Mouse (Mus musculus) adrenal gland, postnatal 25 days (tissue): Measurements from ENCODE around the gene Galk1. TPM values are rescaled to one million over a fixed set of nuclear protein-coding genes. Genes with fewer than 3 reads are reported as not detected.

Source experiments
- DNase-seq: peaks from one replicate; pipeline ENCODE4 v3.0.0; 2021; ENCODE audit warnings: mixed read lengths
- long read RNA-seq: library from polyadenylated mRNA; stranded (forward); transcript quantifications from one replicate; pipeline ENCODE4 v2.0.0, GENCODE M21; 2021
- total RNA-seq: library from RNA; stranded (reverse); gene quantifications from 2 replicates; pipeline ENCODE4 v1.2.3, GENCODE M21; 2021

Gene Galk1
- 31.8 and 49.7 TPM in 2 replicates for total RNA-seq
- long read RNA-seq, transcript Galk1-201 (8 exons, 1,406 nt): major isoform, 105 of 132 reads
- long read RNA-seq, partial matches to known transcripts: 19 of 132 reads
- long read RNA-seq, other reads (novel, unspliced or antisense): 8 of 132 reads

GRCm38 (mm10) chr11:116012262-116012947 is at the start of gene Galk1:
Gene Galk1, minus strand, starts transcription at chr11:116012719.
- peak; percentile 90 for DNase-seq

GRCm38 (mm10) chr11:116061641-116062415 is 49.3 kb upstream of the Galk1 start:
- no peak for DNase-seq

DNA sequence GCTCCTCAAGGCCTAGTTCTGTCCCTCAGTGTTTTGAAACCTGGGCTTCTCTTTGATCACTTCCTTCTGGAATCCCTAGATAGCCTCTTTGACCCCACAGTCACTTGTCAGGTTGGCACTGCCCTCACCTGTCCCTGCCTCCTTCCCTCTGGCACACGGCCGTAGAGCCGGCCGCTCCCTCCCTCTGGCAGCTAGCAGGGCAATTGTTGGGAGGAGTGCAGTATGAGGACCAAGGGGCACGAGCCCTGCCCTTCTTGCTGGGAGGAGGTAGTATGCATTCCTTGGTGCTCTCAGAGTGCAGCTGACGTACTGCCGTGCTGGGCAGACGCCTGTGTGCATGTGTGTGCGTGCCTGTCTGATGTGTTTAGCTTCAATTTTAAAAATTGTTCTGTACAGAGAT is 48.1 kb upstream of the Galk1 start:
- no peak for DNase-seq

GRCm38 (mm10) chr11:116059691-116060025 is 47.1 kb upstream of the Galk1 start:
- DNase-seq: no peak

- DNase-seq: no peak
Measured at GRCm38 (mm10) chr11:116058868-116059690, 46.6 kb upstream of the Galk1 start.

DNA sequence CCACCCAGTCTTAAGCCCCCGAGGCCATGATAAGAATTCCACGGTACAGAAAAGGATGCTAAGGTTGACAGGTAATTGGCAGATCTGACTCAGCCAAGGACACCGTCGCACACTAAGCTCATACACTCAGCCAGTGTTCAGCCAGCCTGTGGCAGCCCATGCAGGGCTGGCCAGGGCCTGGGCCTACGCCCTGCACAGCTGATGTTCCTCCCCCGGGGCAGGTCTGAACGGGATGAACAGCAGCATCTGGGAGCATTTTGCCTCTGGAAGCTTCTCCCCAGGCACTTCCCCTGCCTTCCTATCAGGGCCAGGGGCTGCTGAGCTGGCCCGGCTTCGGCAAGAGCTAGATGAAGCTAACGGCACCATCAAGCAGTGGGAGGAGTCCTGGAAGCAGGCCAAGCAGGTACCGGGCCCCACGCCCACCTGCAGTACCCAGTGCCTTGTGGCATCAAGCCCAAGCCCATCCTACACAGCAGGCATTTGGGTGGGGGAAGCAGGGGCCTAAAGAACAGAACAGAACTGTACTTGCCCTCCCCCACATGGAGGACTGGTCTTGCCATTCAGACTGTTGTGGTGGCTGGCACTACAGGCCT is 45.6 kb upstream of the Galk1 start:
- no peak for DNase-seq

GRCm38 (mm10) chr11:116057237-116057881 is 44.8 kb upstream of the Galk1 start:
- DNase-seq: no peak

GRCm38 (mm10) chr11:116055873-116056272 is 43.4 kb upstream of the Galk1 start:
- DNase-seq: no peak

- no peak for DNase-seq
Measured at GRCm38 (mm10) chr11:116053510-116054229, 41.2 kb upstream of the Galk1 start.

DNA sequence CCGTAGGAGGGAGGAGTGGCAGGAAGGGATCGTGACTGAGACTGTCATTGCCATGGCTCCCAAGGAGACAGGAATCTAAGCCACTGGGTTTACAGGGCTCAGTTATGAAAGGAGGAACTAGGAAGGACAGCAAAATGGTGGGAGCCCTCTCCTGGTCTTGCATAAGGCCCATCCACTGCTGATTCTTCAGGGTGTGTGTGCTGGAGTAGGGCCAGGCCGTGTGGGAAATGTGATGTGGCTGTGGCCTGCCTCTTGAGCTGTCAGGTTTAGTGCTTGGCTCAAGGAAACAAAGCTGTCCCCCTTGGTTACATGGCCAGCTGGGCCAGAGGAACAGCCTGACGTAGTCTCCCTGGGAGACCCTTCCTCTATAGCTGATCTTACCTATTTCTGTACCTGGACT is 37.7 kb upstream of the Galk1 start:
- no peak for DNase-seq

DNA sequence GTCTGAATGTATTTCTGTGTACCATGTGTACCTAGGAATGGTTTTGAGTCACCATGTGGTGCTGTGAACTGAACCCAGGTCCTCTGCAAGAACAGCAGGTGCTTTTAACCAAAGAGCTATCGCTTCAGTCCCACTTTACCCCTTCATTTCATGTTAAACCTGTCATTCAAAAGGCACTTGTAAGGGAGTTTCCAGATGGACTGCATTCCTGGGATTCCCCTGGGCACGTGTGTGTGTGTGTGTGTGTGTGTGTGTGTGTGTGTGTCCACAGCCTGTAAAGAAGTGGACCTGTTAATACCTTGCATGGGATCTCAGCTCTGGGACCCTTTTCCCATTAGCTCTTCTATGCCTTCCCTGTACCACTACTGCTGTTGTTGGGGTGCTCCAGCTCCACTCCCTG is 37.1 kb upstream of the Galk1 start:
- DNase-seq: no peak

DNA sequence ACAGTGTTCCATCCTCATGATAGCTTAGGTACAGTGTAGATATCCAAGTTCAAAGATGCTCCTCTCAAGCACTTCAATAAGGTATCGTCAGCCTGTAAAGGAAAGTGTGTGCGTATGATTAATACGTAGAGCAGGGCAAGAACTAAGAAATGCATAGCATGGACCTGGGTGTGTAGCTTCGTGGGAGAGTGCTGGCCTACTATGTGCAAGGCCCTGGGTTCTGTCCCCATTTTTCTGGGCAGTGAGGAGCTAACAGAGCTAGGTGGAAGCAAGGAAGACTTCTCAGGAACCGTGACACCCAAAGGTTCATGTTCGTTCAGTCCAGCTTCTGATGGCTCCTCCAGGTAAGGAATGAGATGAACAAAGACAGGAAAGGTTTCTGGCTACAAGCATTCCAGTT is 32.7 kb upstream of the Galk1 start:
- no peak for DNase-seq

DNA sequence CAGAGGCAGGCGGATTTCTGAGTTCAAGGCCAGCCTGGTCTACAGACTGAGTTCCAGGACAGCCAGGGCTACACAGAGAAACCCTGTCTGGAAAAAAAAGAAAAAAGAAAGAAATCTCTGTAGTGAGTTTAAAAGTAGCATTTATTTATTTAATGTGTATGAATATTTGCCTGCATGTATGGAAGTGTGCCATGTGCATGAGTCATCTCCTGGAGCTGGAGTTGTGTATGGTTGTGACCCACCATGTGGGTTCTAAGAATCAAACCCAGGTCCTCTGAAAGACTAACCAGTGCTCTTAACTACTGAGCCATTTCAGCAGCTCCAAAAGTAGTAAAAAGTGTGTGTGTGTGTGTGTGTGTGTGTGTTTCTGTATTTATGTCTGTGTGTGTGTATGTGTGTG is 30.8 kb upstream of the Galk1 start:
- no peak for DNase-seq

DNA sequence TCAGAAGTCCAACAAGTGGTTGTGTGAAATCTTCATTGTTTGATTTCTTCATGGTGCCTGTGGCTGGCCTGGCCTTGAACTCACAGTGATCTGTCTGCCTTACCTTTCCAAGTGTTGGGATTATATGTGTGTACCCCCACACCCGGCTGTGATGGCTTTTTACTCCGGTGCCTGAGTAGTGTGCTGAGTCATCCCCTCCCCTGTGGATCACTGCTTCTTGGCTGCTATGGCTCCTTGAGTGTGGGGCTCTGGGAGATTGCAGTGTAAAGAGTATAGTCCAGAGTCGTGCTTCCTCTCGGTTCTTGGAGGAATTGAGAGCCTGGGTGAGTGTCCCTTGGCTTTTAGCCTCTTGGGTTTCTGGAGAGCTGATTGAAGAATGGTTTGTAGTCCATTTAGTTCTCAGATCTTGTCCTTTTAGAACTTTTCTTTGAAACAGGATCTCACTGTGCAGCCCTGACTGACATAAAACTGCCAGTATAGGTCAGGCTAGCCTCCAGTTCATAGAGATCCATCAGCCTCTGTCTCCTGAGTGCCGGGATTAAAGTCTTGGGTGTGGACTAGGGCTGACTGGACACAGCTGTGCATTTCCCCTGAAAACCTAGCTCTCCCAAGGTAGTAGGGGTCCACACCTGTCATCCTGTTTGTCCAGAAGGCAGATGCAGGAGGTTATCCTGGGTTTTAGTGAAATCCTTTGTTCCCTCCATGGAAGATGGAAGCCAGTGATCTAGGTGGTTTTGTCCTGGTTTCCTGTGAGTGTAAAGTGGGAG is 30.0 kb upstream of the Galk1 start:
- DNase-seq: no peak

DNA sequence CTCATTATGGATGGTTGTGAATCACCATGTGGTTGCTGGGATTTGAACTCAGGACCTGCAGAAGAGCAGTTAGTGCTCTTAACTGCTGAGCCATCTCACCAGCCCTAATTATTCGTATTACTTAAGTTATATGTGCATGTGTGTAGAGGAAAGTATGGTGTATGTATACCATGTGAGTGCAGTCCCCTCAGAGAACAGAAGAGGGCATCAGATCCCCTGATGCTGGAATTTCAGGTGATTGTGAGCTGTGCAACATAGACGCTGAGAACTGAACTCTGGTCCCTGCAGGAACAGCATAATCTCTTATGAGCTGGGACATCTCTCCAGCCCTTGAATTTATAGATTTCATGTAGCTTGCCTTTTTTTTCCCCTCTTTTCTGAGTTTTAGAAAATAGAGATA is 29.3 kb upstream of the Galk1 start:
- no peak for DNase-seq

GRCm38 (mm10) chr11:116040593-116040992 is 28.1 kb upstream of the Galk1 start:
- no peak for DNase-seq

GRCm38 (mm10) chr11:116037826-116038225 is 25.3 kb upstream of the Galk1 start:
- no peak for DNase-seq

DNA sequence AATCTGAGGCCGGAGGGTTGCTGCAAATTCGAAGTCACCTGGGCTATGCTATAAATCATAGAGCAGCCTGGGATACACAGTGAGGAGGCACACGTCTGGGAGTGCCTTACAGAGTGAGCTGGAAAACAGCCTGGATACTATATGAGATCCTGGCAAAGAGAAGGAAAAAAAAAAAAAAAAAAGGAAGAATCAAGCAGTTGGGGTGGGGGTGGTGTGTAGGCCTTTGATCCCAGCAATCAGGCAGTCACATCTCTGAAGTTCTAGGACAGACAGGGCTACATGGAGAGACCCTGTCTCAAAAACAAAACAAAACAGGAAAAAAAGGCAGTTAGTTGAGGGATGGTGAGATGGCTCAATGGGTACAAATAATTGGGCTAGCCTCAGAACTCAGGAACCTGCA is 24.2 kb upstream of the Galk1 start:
- no peak for DNase-seq

GRCm38 (mm10) chr11:116034584-116034983 is 22.1 kb upstream of the Galk1 start:
- no peak for DNase-seq
